Mouse (Mus musculus) erythroblast, embryonic 14.5 days (primary cell): ENCODE data around the gene Fcer1a.
"Not testable (repeated sequence)": the region's sequence is repeated elsewhere in the genome, so short reads cannot be mapped to it uniquely, and the experiment has no call there.

Source experiments
- GATA1 ChIP-seq: IDR thresholded peaks from 2 replicates; pipeline ENCODE4 v1.6.1; 2012; ENCODE audit warnings: low read length, inconsistent platforms, mixed read lengths
- TAL1 ChIP-seq: IDR thresholded peaks from 3 replicates; pipeline ENCODE4 v1.6.1; 2012; ENCODE audit warnings: low read length, inconsistent platforms, mixed read lengths

DNA sequence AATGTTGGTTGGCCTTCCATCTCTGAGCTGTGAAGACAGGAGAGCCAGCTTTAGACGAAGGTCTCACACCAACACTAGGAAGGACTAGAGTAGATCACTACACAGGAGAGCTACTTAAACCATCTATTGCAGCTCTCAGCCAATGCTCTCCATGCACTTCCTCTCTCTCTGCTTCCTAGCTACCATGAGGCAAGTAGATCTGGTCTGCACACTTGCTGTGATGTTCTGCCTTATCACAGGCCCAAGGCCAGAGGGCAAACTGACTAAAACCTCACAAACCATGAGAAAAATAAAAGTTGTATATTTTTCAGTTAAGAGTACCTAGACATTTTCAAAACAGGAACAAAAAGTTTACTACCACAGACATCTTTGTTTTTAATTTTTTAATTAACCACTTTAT lies 10.0 kb upstream of the Fcer1a start:
- TF ChIP-seq GATA1, TAL1: not testable (repeated sequence)
